Mouse (Mus musculus): ENCODE results near the gene Kdm3a. TPM values are rescaled to one million over a fixed set of nuclear protein-coding genes. Genes with fewer than 3 reads are reported as not detected.

Kdm3a gene
- polyA plus RNA-seq, 1 experiment from 2014 or later: 69.3 TPM

DNA sequence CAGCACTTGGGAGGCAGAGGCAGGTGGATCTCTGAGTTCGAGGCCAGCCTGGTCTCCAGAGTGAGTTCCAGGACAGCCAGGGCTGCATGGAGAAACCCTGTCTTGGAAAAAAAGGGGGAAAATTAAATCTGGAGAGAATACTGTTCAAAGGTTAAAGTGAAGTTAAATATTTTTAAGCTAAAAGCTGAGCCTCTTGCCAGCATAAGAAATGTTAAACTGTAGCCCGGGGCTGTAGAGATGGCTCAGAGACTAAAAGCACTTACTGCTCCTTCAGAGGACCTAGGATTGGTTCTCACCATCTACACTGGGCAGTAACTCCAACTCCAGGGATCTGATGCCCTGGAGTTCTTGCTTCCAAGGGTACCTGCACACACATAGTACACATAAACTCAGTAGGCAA is 76.0 kb downstream of the Kdm3a start:
- Histone ChIP-seq H3K9me3 (no peaks in the 10 kb centered on the region), H3K27me3 (ENCODE audit: insufficient read depth, poor library complexity, severe bottlenecking) (no peaks in the 10 kb centered on the region), H3K4me1 (replicated peaks) (no peaks in the 10 kb centered on the region), H3K4me3 (no peak overlapping the region), H3K36me3 (peaks cover 24% of the 10 kb centered on the region), H3K27ac (no peak overlapping the region)
- 94% methylated on average over 2 of the region's 2 CpGs for WGBS
- DNase-seq (ENCODE audit: low spot score): no peak

DNA sequence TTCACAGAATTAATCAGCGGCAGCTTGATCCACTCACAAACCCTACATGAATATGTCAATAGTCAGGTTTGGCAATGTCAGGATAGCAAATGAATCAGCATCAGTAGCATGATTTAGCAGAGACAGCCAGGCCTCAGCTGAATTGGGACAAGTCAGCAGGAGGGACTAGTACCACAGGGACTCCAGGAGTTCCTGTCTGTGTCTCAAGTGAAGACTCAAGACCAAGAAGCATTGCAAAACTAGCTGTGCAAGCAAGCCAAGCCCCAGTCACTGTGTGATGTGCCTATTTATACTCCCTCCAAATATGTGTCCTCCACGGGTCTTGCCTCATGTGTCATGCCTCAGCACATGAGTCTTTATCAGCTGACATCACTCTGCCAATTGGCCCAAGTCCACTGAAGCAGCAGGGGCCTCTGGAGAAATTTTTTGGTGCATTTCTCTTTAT is 77.3 kb downstream of the Kdm3a start:
- no peaks in the 10 kb centered on the region for H3K4me1 ChIP-seq (replicated peaks)
- no peak for DNase-seq (ENCODE audit: low spot score)
- H3K27me3 ChIP-seq (ENCODE audit: insufficient read depth, poor library complexity, severe bottlenecking): no peaks in the 10 kb centered on the region
- no peak overlapping the region for H3K4me3 ChIP-seq
- no peaks in the 10 kb centered on the region for H3K9me3 ChIP-seq
- WGBS: 92% methylated on average over 2 of the region's 2 CpGs
- no peak overlapping the region for H3K27ac ChIP-seq
- peaks cover 13% of the 10 kb centered on the region for H3K36me3 ChIP-seq

DNA sequence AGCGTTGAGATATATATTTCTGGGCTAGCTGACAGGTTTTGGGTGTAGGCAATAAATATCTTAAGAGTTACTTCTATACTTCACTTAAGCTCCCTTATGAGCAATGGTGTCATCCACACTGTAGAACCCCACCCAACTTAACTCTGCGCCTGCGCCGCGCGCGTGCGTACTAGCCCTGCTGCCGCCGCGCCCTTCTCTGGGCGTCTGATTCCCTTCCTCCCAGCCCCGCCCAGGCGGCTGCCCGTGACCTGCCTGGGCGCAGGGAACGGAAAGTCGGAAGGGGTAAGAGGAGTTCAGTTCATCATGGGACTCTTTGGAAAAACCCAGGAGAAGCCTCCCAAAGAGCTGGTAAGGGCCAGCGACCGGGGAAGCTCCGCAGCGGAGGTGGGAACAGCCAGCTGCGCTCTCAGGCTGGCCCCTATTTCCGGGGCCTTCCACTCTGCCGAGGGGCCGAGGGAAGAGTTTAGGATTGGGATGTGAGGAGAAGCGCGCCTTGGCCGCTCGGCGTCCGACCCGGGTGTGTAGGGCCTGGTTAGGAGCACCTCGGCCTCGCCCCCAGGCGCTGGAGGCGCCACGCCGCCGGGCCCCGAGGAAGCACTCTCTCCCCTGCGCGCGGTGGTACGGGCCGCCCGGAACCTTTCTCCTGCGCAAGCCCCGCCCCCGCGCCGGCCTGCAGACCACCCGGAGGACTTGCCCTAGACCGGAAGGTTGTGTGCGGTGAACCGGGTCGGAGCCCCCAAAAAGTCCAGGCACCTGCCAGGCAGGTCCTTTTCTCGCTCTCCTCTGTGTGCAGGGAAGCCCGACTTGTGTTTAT is 88.9 kb downstream of the Kdm3a start, which contains the start of gene Chmp3:
TSS of gene Chmp3 (plus strand) at position 112 of the 814 bp plus-strand sequence.
- WGBS: under 1% methylated on average over 59 of the region's 59 CpGs
- Histone ChIP-seq H3K4me1 (replicated peaks) (peaks cover 10% of the 10 kb centered on the region), H3K27ac (peak within 1 kb of the TSS; percentile 100), H3K36me3 (0 out of 2 replicates have a peak, but pooled peaks cover 4% of the 10 kb centered on the region), H3K27me3 (ENCODE audit: insufficient read depth, poor library complexity, severe bottlenecking) (no peaks in the 10 kb centered on the region), H3K4me3 (peak within 1 kb of the TSS; percentile 85), H3K9me3 (no peaks in the 10 kb centered on the region)
- peak; percentile 95 for DNase-seq (ENCODE audit: low spot score)

Other genes with a start within 250 kb of the Kdm3a start
- gene Rmnd5a, start 192.4 kb downstream of the Kdm3a start, polyA plus RNA-seq (2016; fragmentation: Nextera tagmentation; extraction: Ambion mirVana): 7.9 and 10.4 TPM in 2 replicates
- 10.6 and 12.3 TPM in 2 replicates for gene Rnf103, start 139.1 kb downstream of the Kdm3a start, polyA plus RNA-seq (2016; fragmentation: Nextera tagmentation; extraction: Ambion mirVana)
- gene Chmp3, start 89.2 kb downstream of the Kdm3a start, polyA plus RNA-seq (2016; fragmentation: Nextera tagmentation; extraction: Ambion mirVana): 46.6 and 52.0 TPM in 2 replicates
- 34.4 and 57.3 TPM in 2 replicates for gene Reep1, start 74.6 kb upstream of the Kdm3a start, polyA plus RNA-seq (2016; fragmentation: Nextera tagmentation; extraction: Ambion mirVana)
- 61.2 and 69.7 TPM in 2 replicates for gene Mrpl35, start 194.0 kb upstream of the Kdm3a start, polyA plus RNA-seq (2016; fragmentation: Nextera tagmentation; extraction: Ambion mirVana)
- gene Immt, start 198.3 kb upstream of the Kdm3a start, polyA plus RNA-seq (2016; fragmentation: Nextera tagmentation; extraction: Ambion mirVana): 176 and 214 TPM in 2 replicates

Measured in hindbrain, embryonic 10.5 days (tissue).